Comparison of ENCODE assay signal across 29 mouse cellular contexts in the genomic region with DNA sequence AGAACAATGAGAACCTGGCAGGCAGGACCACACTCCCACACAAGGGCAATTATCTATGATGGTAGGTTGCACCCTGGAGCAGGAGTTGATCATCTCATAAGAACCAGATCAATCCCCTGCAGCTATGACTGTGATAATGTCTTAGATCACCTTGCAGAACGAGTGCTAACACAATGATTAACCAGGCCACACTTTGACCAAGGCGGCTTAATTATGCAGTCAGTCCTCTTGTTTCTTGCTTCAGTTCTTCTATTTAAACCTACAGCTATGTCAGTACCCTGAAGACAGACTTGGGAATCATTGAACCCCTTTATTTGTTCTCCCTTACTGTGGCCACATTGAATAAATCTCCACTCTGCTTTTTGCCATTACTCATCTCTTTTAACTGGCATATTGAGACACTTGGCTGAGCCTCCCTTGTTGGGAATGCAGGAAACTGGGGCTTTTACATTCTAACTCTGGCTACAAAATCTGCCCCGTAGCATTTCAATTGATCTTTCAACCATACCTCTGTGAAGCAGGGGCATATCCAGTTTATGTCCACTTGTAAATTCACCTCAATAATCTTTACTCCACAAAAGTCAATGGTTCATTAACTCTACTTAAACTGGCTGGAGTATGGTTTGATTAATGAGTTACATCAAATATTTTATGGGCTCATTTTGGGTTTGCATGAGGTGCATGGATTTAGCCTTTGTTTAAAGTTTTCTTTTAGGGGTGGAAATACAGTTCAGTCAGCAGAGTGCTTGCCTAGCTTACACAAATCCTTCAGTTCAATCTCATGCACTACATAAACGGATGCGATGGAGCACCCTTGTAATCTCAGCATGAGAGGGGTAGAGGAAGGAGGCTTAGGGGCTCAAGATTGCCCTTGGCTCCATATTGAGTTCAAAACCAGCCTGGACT.
DNase-seq lines count a peak whose midpoint lies in the region; ATAC-seq and TF ChIP-seq lines count a peak whose summit lies in the region.
"Had no signal": no experiment of that assay in that cellular context is flagged by ENCODE, and none has a peak within 500 bp of the region (broad histone marks: within the 10 kb centered on the region; RNA-seq: fewer than 3 reads in every experiment).

No protein-coding gene starts in this region.

- intact Hi-C loops in left cerebral cortex, adult 2 months (cut with DNase I) = no loop called here

- H3K4me2 ChIP-seq in midbrain, embryonic 11.5 days = no peak overlapping the region
- H3K4me2 ChIP-seq: embryonic facial prominence, embryonic 15.5 days; forebrain, embryonic 15.5 days; hindbrain, embryonic 15.5 days; limb, embryonic 12.5 days; liver, embryonic 15.5 days; lung, embryonic 14.5 days; neural tube, embryonic 12.5 days had no signal

- no peak for TF ChIP-seq CTCF in left cerebral cortex, adult 2 months (IDR thresholded peaks at IDR 0.05)

- no peak for ATAC-seq in midbrain, embryonic 11.5 days (ENCODE audit: low FRiP score)
- ATAC-seq: forebrain, embryonic 15.5 days; inflammation-experienced regulatory T-cells, adult 6 months had no signal

- 81% methylated on average over 5 of the region's 5 CpGs for WGBS in midbrain, embryonic 11.5 days

- H3K9me3 ChIP-seq in midbrain, embryonic 11.5 days (ENCODE audit: control insufficient read depth, low read length) = no peaks in the 10 kb centered on the region
- H3K9me3 ChIP-seq: embryonic facial prominence, embryonic 10.5 days; embryonic facial prominence, embryonic 15.5 days; forebrain, embryonic 15.5 days; hindbrain, embryonic 10.5 days; hindbrain, embryonic 15.5 days; limb, embryonic 12.5 days; liver, embryonic 15.5 days; midbrain, embryonic 10.5 days; neural tube, embryonic 12.5 days had no signal

- no peak for DNase-seq in left cerebral cortex, adult 2 months (ENCODE audit: extremely low spot score in 1 of 2, low spot score in 2 of 2)
- no peak for DNase-seq in left cerebral cortex, adult 18-20 months (ENCODE audit: low spot score in 2 of 2)
- peak; percentile 35 for DNase-seq in kidney, adult 9 months
- peak; percentile 6 for DNase-seq in kidney, postnatal 10 days
- DNase-seq in layer of hippocampus, postnatal 36 days = no peak
- no peak for DNase-seq in thymus, postnatal 36 days
- DNase-seq in midbrain, embryonic 11.5 days (ENCODE audit: low spot score, missing footprints) = no peak
- DNase-seq: adrenal gland, postnatal 36 days; cerebellum, adult 2 months; cerebellum, postnatal 14 days; gastrocnemius, adult 2 months; heart, postnatal 14 days; lung, embryonic 14.5 days; right cerebral cortex, adult 18-20 months; spleen, adult 18-20 months; thymus, adult 18-20 months; thymus, postnatal 25 days had no signal

- peaks cover 11% of the 10 kb centered on the region for H3K27me3 ChIP-seq in midbrain, embryonic 11.5 days (ENCODE audit: control insufficient read depth, insufficient read depth, low read length)
- H3K27me3 ChIP-seq: embryonic facial prominence, embryonic 15.5 days; forebrain, embryonic 15.5 days; hindbrain, embryonic 15.5 days; liver, embryonic 15.5 days; neural tube, embryonic 12.5 days had no signal

- H3K9ac ChIP-seq in midbrain, embryonic 11.5 days (ENCODE audit: low read length) = no peak overlapping the region
- H3K9ac ChIP-seq: embryonic facial prominence, embryonic 15.5 days; forebrain, embryonic 15.5 days; hindbrain, embryonic 15.5 days; limb, embryonic 12.5 days; liver, embryonic 15.5 days; lung, embryonic 14.5 days; neural tube, embryonic 12.5 days had no signal

- H3K27ac ChIP-seq in left cerebral cortex, adult 2 months = peak overlapping the region; percentile 24
- H3K27ac ChIP-seq in midbrain, embryonic 11.5 days (ENCODE audit: low read depth, low read length) = no peak overlapping the region
- H3K27ac ChIP-seq: embryonic facial prominence, embryonic 10.5 days; embryonic facial prominence, embryonic 15.5 days; forebrain, embryonic 15.5 days; gastrocnemius, adult 2 months; hindbrain, embryonic 10.5 days; hindbrain, embryonic 15.5 days; limb, embryonic 12.5 days; liver, embryonic 15.5 days; midbrain, embryonic 10.5 days; neural tube, embryonic 12.5 days; stomach, postnatal 0 days had no signal

- H3K4me3 ChIP-seq in left cerebral cortex, adult 2 months = no peak overlapping the region
- H3K4me3 ChIP-seq in midbrain, embryonic 11.5 days (ENCODE audit: low read depth, low read length) = no peak overlapping the region
- H3K4me3 ChIP-seq: embryonic facial prominence, embryonic 10.5 days; embryonic facial prominence, embryonic 15.5 days; forebrain, embryonic 15.5 days; gastrocnemius, adult 2 months; hindbrain, embryonic 10.5 days; hindbrain, embryonic 15.5 days; limb, embryonic 12.5 days; liver, embryonic 15.5 days; midbrain, embryonic 10.5 days; myocyte; neural tube, embryonic 12.5 days had no signal

- H3K4me1 ChIP-seq in midbrain, embryonic 11.5 days (ENCODE audit: control insufficient read depth, insufficient read depth, low read length) = no peaks in the 10 kb centered on the region
- H3K4me1 ChIP-seq: embryonic facial prominence, embryonic 10.5 days; embryonic facial prominence, embryonic 15.5 days; forebrain, embryonic 15.5 days; hindbrain, embryonic 10.5 days; hindbrain, embryonic 15.5 days; limb, embryonic 12.5 days; liver, embryonic 15.5 days; midbrain, embryonic 10.5 days; neural tube, embryonic 12.5 days had no signal

- H3K36me3 ChIP-seq in midbrain, embryonic 11.5 days (ENCODE audit: control insufficient read depth, insufficient read depth, low read length) = no peaks in the 10 kb centered on the region
- H3K36me3 ChIP-seq: embryonic facial prominence, embryonic 10.5 days; embryonic facial prominence, embryonic 15.5 days; forebrain, embryonic 15.5 days; hindbrain, embryonic 10.5 days; hindbrain, embryonic 15.5 days; limb, embryonic 12.5 days; liver, embryonic 15.5 days; midbrain, embryonic 10.5 days; neural tube, embryonic 12.5 days had no signal

Comparison
In these comparisons a context has a peak if more than half of its experiments do, and no peak if none do; other contexts are left out.
1. DNase-seq: peak in kidney, adult 9 months (single experiment) and kidney, postnatal 10 days (single experiment); none in left cerebral cortex, adult 2 months (0 of 2), left cerebral cortex, adult 18-20 months (0 of 2), layer of hippocampus, postnatal 36 days (0 of 2), thymus, postnatal 36 days (0 of 2) and midbrain, embryonic 11.5 days (single experiment).